Mouse (Mus musculus): ENCODE measurements around the gene Terf2. TPM values are rescaled to one million over a fixed set of nuclear protein-coding genes. Genes with fewer than 3 reads are reported as not detected.
"Not testable (repeated sequence)": the region's sequence is repeated elsewhere in the genome, so short reads cannot be mapped to it uniquely, and the experiment has no call there.

Terf2 gene
- polyA plus RNA-seq, 1 experiment from 2014 or later: 22.2 TPM

GRCm38 (mm10) chr8:107108978-107109720 lies 12.8 kb upstream of the Terf2 start:
- DNase-seq (ENCODE audit: low spot score): no peak
- 0 out of 2 replicates have a peak overlapping the region, but pooled peaks have one; percentile 10 for H3K4me2 ChIP-seq (replicated peaks)
- no peaks in the 10 kb centered on the region for H3K36me3 ChIP-seq (replicated peaks; ENCODE audit: control insufficient read depth, insufficient read depth)
- no peaks in the 10 kb centered on the region for H3K27me3 ChIP-seq (ENCODE audit: control insufficient read depth, insufficient read depth, low read length)
- H3K4me3 ChIP-seq (replicated peaks; ENCODE audit: low read length): no peak overlapping the region
- H3K9ac ChIP-seq: no peak overlapping the region
- no peaks in the 10 kb centered on the region for H3K4me1 ChIP-seq (replicated peaks; ENCODE audit: control insufficient read depth, insufficient read depth, low read length)
- H3K27ac ChIP-seq: no peak overlapping the region
- ATAC-seq (ENCODE audit: low FRiP score): no peak
- H3K9me3 ChIP-seq (ENCODE audit: control insufficient read depth, low read length): no peaks in the 10 kb centered on the region
- WGBS: 69% methylated on average over 23 of the region's 23 CpGs

- WGBS: 93% methylated on average over 5 of the region's 5 CpGs
- H3K27ac ChIP-seq; H3K4me1 ChIP-seq (replicated peaks; ENCODE audit: control insufficient read depth, insufficient read depth, low read length); H3K4me3 ChIP-seq (replicated peaks; ENCODE audit: low read length); H3K36me3 ChIP-seq (replicated peaks; ENCODE audit: control insufficient read depth, insufficient read depth); H3K9me3 ChIP-seq (ENCODE audit: control insufficient read depth, low read length); H3K27me3 ChIP-seq (ENCODE audit: control insufficient read depth, insufficient read depth, low read length); ATAC-seq (ENCODE audit: low FRiP score); H3K9ac ChIP-seq; DNase-seq (ENCODE audit: low spot score); H3K4me2 ChIP-seq (replicated peaks): not testable (repeated sequence)
Measured at GRCm38 (mm10) chr8:107108089-107108488, 11.7 kb upstream of the Terf2 start.

- Histone ChIP-seq H3K4me3 (replicated peaks; ENCODE audit: low read length) (no peak overlapping the region), H3K9ac (no peak overlapping the region), H3K36me3 (replicated peaks; ENCODE audit: control insufficient read depth, insufficient read depth) (no peaks in the 10 kb centered on the region), H3K4me1 (replicated peaks; ENCODE audit: control insufficient read depth, insufficient read depth, low read length) (no peaks in the 10 kb centered on the region), H3K4me2 (replicated peaks) (no peak overlapping the region), H3K27ac (no peak overlapping the region), H3K9me3 (ENCODE audit: control insufficient read depth, low read length) (no peaks in the 10 kb centered on the region), H3K27me3 (ENCODE audit: control insufficient read depth, insufficient read depth, low read length) (no peaks in the 10 kb centered on the region)
- ATAC-seq (ENCODE audit: low FRiP score) (no peak), DNase-seq (ENCODE audit: low spot score) (peak; percentile 83)
- 10% methylated on average over 4 of the region's 4 CpGs for WGBS
Measured at GRCm38 (mm10) chr8:107104547-107104946, 8.2 kb upstream of the Terf2 start.

- H3K36me3 ChIP-seq (replicated peaks; ENCODE audit: control insufficient read depth, insufficient read depth): no peaks in the 10 kb centered on the region
- no peak overlapping the region for H3K4me2 ChIP-seq (replicated peaks)
- DNase-seq (ENCODE audit: low spot score) (no peak), ATAC-seq (ENCODE audit: low FRiP score) (no peak)
- H3K4me1 ChIP-seq (replicated peaks; ENCODE audit: control insufficient read depth, insufficient read depth, low read length): no peaks in the 10 kb centered on the region
- H3K27ac ChIP-seq: no peak overlapping the region
- no peak overlapping the region for H3K9ac ChIP-seq
- H3K4me3 ChIP-seq (replicated peaks; ENCODE audit: low read length): no peak overlapping the region
- H3K27me3 ChIP-seq (ENCODE audit: control insufficient read depth, insufficient read depth, low read length): no peaks in the 10 kb centered on the region
- WGBS: 89% methylated on average over 2 of the region's 2 CpGs
- no peaks in the 10 kb centered on the region for H3K9me3 ChIP-seq (ENCODE audit: control insufficient read depth, low read length)
Measured at GRCm38 (mm10) chr8:107100635-107101034, 4.3 kb upstream of the Terf2 start.

GRCm38 (mm10) chr8:107095717-107096365 lies 506 bp downstream of the Terf2 start:
- Histone ChIP-seq H3K9me3 (ENCODE audit: control insufficient read depth, low read length) (no peaks in the 10 kb centered on the region), H3K36me3 (replicated peaks; ENCODE audit: control insufficient read depth, insufficient read depth) (0 out of 2 replicates have a peak, but pooled peaks cover 8% of the 10 kb centered on the region), H3K4me2 (replicated peaks) (peak overlapping the region; percentile 74), H3K9ac (peak overlapping the region; percentile 88), H3K4me3 (replicated peaks; ENCODE audit: low read length) (peak overlapping the region; percentile 86), H3K4me1 (replicated peaks; ENCODE audit: control insufficient read depth, insufficient read depth, low read length) (peaks cover 18% of the 10 kb centered on the region), H3K27ac (peak overlapping the region; percentile 89), H3K27me3 (ENCODE audit: control insufficient read depth, insufficient read depth, low read length) (no peaks in the 10 kb centered on the region)
- DNase-seq (ENCODE audit: low spot score) (peak; percentile 38), ATAC-seq (ENCODE audit: low FRiP score) (peak; percentile 83; the same call in 1 of the 2 replicates)
- under 1% methylated on average over 47 of the region's 53 CpGs for whole genome bisulfite sequencing

- Histone ChIP-seq H3K36me3 (replicated peaks; ENCODE audit: control insufficient read depth, insufficient read depth) (peaks cover 43% of the 10 kb centered on the region), H3K4me1 (replicated peaks; ENCODE audit: control insufficient read depth, insufficient read depth, low read length) (peaks cover 18% of the 10 kb centered on the region), H3K27ac (no peak overlapping the region), H3K27me3 (ENCODE audit: control insufficient read depth, insufficient read depth, low read length) (no peaks in the 10 kb centered on the region), H3K9ac (no peak overlapping the region), H3K4me2 (replicated peaks) (no peak overlapping the region), H3K9me3 (ENCODE audit: control insufficient read depth, low read length) (no peaks in the 10 kb centered on the region), H3K4me3 (replicated peaks; ENCODE audit: low read length) (no peak overlapping the region)
- no peak for ATAC-seq (ENCODE audit: low FRiP score)
- 95% methylated on average over 7 of the region's 7 CpGs for WGBS
- DNase-seq (ENCODE audit: low spot score): no peak
Measured at GRCm38 (mm10) chr8:107090531-107090930, 5.8 kb downstream of the Terf2 start.

GRCm38 (mm10) chr8:107088526-107089063 lies 7.8 kb downstream of the Terf2 start:
- Histone ChIP-seq H3K9ac (no peak overlapping the region), H3K4me3 (replicated peaks; ENCODE audit: low read length) (no peak overlapping the region), H3K36me3 (replicated peaks; ENCODE audit: control insufficient read depth, insufficient read depth) (peaks cover 52% of the 10 kb centered on the region), H3K27me3 (ENCODE audit: control insufficient read depth, insufficient read depth, low read length) (no peaks in the 10 kb centered on the region), H3K4me2 (replicated peaks) (no peak overlapping the region), H3K4me1 (replicated peaks; ENCODE audit: control insufficient read depth, insufficient read depth, low read length) (no peaks in the 10 kb centered on the region), H3K27ac (no peak overlapping the region), H3K9me3 (ENCODE audit: control insufficient read depth, low read length) (no peaks in the 10 kb centered on the region)
- no peak for DNase-seq (ENCODE audit: low spot score)
- ATAC-seq (ENCODE audit: low FRiP score): no peak
- WGBS: 97% methylated on average over 5 of the region's 5 CpGs

- Histone ChIP-seq H3K4me1 (replicated peaks; ENCODE audit: control insufficient read depth, insufficient read depth, low read length) (no peaks in the 10 kb centered on the region), H3K9ac (no peak overlapping the region), H3K27me3 (ENCODE audit: control insufficient read depth, insufficient read depth, low read length) (no peaks in the 10 kb centered on the region), H3K9me3 (ENCODE audit: control insufficient read depth, low read length) (no peaks in the 10 kb centered on the region), H3K27ac (no peak overlapping the region), H3K4me2 (replicated peaks) (no peak overlapping the region), H3K36me3 (replicated peaks; ENCODE audit: control insufficient read depth, insufficient read depth) (peaks cover 76% of the 10 kb centered on the region), H3K4me3 (replicated peaks; ENCODE audit: low read length) (no peak overlapping the region)
- DNase-seq (ENCODE audit: low spot score) (no peak), ATAC-seq (ENCODE audit: low FRiP score) (no peak)
- WGBS: over 99% methylated on average over 5 of the region's 5 CpGs
Measured at GRCm38 (mm10) chr8:107086018-107086417, 10.3 kb downstream of the Terf2 start.

GRCm38 (mm10) chr8:107085358-107085757 lies 11.0 kb downstream of the Terf2 start:
- no peak for DNase-seq (ENCODE audit: low spot score)
- H3K27ac ChIP-seq: no peak overlapping the region
- no peak overlapping the region for H3K9ac ChIP-seq
- H3K4me2 ChIP-seq (replicated peaks): no peak overlapping the region
- H3K4me1 ChIP-seq (replicated peaks; ENCODE audit: control insufficient read depth, insufficient read depth, low read length): no peaks in the 10 kb centered on the region
- no peak overlapping the region for H3K4me3 ChIP-seq (replicated peaks; ENCODE audit: low read length)
- 97% methylated on average over 17 of the region's 17 CpGs for WGBS
- no peaks in the 10 kb centered on the region for H3K27me3 ChIP-seq (ENCODE audit: control insufficient read depth, insufficient read depth, low read length)
- peaks cover 76% of the 10 kb centered on the region for H3K36me3 ChIP-seq (replicated peaks; ENCODE audit: control insufficient read depth, insufficient read depth)
- no peak for ATAC-seq (ENCODE audit: low FRiP score)
- H3K9me3 ChIP-seq (ENCODE audit: control insufficient read depth, low read length): no peaks in the 10 kb centered on the region

All from hindbrain, embryonic 14.5 days (tissue).